In genomic region chr1:159796021-159796420, GRCm38 (mm10) we compare ENCODE assay signal across 16 mouse cellular contexts.
"Had no signal": no experiment of that assay in that cellular context is flagged by ENCODE, and none has a peak within 500 bp of the region (broad histone marks: within the 10 kb centered on the region; RNA-seq: fewer than 3 reads in every experiment).

No protein-coding gene starts in this region.

- H3K27me3 ChIP-seq: neural tube, embryonic 13.5 days; neural tube, embryonic 15.5 days; stomach, embryonic 15.5 days had no signal

- DNase-seq: retina, postnatal 1 day; right cerebral cortex, adult 18-20 months; right cerebral cortex, postnatal 14 days; right cerebral cortex, postnatal 25 days; right cerebral cortex, postnatal 4 days; spleen, adult 18-20 months; thymus, adult 18-20 months; thymus, adult 2 months; thymus, postnatal 14 days; thymus, postnatal 25 days; thymus, postnatal 36 days; thymus, postnatal 4 days had no signal

- H3K27ac ChIP-seq: neural tube, embryonic 13.5 days; neural tube, embryonic 15.5 days; stomach, embryonic 15.5 days; stomach, postnatal 0 days had no signal

- H3K4me2 ChIP-seq: neural tube, embryonic 13.5 days; neural tube, embryonic 15.5 days; stomach, embryonic 15.5 days had no signal

- H3K9me3 ChIP-seq: neural tube, embryonic 13.5 days; neural tube, embryonic 15.5 days; stomach, embryonic 15.5 days had no signal

- H3K4me1 ChIP-seq: stomach, embryonic 15.5 days had no signal

- H3K36me3 ChIP-seq: neural tube, embryonic 13.5 days; neural tube, embryonic 15.5 days; stomach, embryonic 15.5 days had no signal

- H3K9ac ChIP-seq: neural tube, embryonic 13.5 days; neural tube, embryonic 15.5 days; stomach, embryonic 15.5 days had no signal

- H3K4me3 ChIP-seq: neural tube, embryonic 13.5 days; neural tube, embryonic 15.5 days; stomach, embryonic 15.5 days had no signal
